Mouse (Mus musculus): Measurements from ENCODE around the gene Nfix.

DNA sequence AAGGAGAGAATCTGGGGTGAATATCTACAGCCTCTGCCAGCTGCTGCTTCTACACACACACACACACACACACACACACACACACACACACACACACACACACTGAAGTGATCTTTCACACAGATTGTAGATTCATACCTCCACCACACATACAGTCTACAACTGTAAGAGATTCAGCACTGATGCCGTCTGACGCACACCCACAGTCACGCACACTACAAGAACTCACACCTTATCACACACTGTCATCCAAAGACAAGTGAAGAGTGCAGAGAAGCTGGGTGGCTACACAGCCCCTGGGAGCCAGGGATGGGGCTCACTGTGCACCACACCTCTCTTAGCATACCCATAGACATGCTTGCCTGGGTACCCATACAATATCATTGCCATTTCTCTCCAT, 13.7 kb upstream of the Nfix start:
- TF ChIP-seq CTCF (IDR thresholded peaks at IDR 0.05; ENCODE audit: borderline replicate concordance, control insufficient read depth, extremely low read depth, insufficient read depth, low read length, poor library complexity), result no peak
- TF ChIP-seq POLR2A (IDR thresholded peaks at IDR 0.05; ENCODE audit: control insufficient read depth, extremely low read depth, insufficient read depth, low read length, poor library complexity), result no peak

All from thymus, adult 2 months (tissue).